Mouse (Mus musculus) ES-E14 (cell line): Measurements from ENCODE around the gene Srek1. TPM values are rescaled to one million over a fixed set of nuclear protein-coding genes. Genes with fewer than 3 reads are reported as not detected.

Experiments used
- DNase-seq: peaks from one replicate; pipeline ENCODE4 v3.0.0-alpha.2; 2013; ENCODE audit warnings: low read depth, low spot score
- H3K27ac ChIP-seq: 2 replicates; pipeline ENCODE4 v1.5.1; 2012; ENCODE audit warnings: low read depth, mild to moderate bottlenecking, low read length, moderate library complexity, mixed read lengths; ENCODE audit not compliant: poor library complexity, insufficient read depth, severe bottlenecking
- H3K36me3 ChIP-seq: 2 replicates; pipeline ENCODE4 v1.6.1; 2012; ENCODE audit warnings: mild to moderate bottlenecking, low read length, moderate library complexity, mixed read lengths; ENCODE audit not compliant: control insufficient read depth, poor library complexity, insufficient read depth, severe bottlenecking
- H3K4me1 ChIP-seq, 2 experiments: fragments of 150-350 bp in 1 of 2; sonication (generic) in 1 of 2; 2 replicates each; pipeline ENCODE4 v1.6.1; 2012; ENCODE audit warnings: low read length in 2 of 2, mild to moderate bottlenecking in 1 of 2, mixed read lengths in 1 of 2; ENCODE audit not compliant: control insufficient read depth in 2 of 2, insufficient read depth in 2 of 2, poor library complexity in 1 of 2
- H3K4me3 ChIP-seq, 2 experiments: fragments of 150-350 bp in 1 of 2; sonication (generic) in 1 of 2; 2 replicates each; pipeline ENCODE4 v1.5.1; 2012; ENCODE audit warnings: low read length in 2 of 2, low read depth in 1 of 2, mild to moderate bottlenecking in 1 of 2, mixed read lengths in 1 of 2; ENCODE audit not compliant: insufficient read depth in 1 of 2, poor library complexity in 1 of 2, severe bottlenecking in 1 of 2
- H3K9ac ChIP-seq: 2 replicates; pipeline ENCODE4 v1.6.1; 2012; ENCODE audit warnings: low read depth, mild to moderate bottlenecking, low read length, mixed read lengths; ENCODE audit not compliant: poor library complexity, insufficient read depth, severe bottlenecking
- H3K9me3 ChIP-seq: fragments of 150-350 bp; sonication (generic); 2 replicates; pipeline ENCODE4 v1.6.1; 2012; ENCODE audit warnings: low read depth, mild to moderate bottlenecking, low read length; ENCODE audit not compliant: control insufficient read depth, insufficient read depth
- CHD2 ChIP-seq: IDR thresholded peaks from 2 replicates; pipeline ENCODE4 v1.6.1; 2014; ENCODE audit warnings: mild to moderate bottlenecking, low read depth, low read length, inconsistent platforms
- HCFC1 ChIP-seq: IDR thresholded peaks from 2 replicates; pipeline ENCODE4 v1.6.1; 2012; ENCODE audit warnings: low read length, inconsistent platforms, borderline replicate concordance; ENCODE audit not compliant: insufficient read depth
- MAFK ChIP-seq: IDR thresholded peaks from 2 replicates; pipeline ENCODE4 v1.6.1; 2014; ENCODE audit warnings: mild to moderate bottlenecking, low read depth, low read length, inconsistent platforms; ENCODE audit not compliant: insufficient read depth
- ZC3H11A ChIP-seq: IDR thresholded peaks from 2 replicates; pipeline ENCODE4 v1.6.1; 2012; ENCODE audit warnings: low read depth, mild to moderate bottlenecking, inconsistent platforms, low read length, borderline replicate concordance
- ZNF384 ChIP-seq: IDR thresholded peaks from 2 replicates; pipeline ENCODE4 v1.6.1; 2012; ENCODE audit warnings: low read depth, low read length, inconsistent platforms
- in situ Hi-C, 2 experiments: fragments of 600-800 bp; cut with MboI; formaldehyde crosslinking; loops; one replicate each; pipeline ENCODE4 v1.15.1; 2025; ENCODE audit warnings: low sequenced_read_pairs in 2 of 2, inconsistent platforms in 1 of 2; ENCODE audit not compliant: unreplicated experiment in 2 of 2
- total RNA-seq: library from RNA; depleted of rRNA; stranded (reverse); fragments of 300-350 nt; gene quantifications from 2 replicates; pipeline ENCODE4 v1.2.3, GENCODE M21; 2012

Srek1 gene
- total RNA-seq, 1 experiment: 63.1 TPM

DNA sequence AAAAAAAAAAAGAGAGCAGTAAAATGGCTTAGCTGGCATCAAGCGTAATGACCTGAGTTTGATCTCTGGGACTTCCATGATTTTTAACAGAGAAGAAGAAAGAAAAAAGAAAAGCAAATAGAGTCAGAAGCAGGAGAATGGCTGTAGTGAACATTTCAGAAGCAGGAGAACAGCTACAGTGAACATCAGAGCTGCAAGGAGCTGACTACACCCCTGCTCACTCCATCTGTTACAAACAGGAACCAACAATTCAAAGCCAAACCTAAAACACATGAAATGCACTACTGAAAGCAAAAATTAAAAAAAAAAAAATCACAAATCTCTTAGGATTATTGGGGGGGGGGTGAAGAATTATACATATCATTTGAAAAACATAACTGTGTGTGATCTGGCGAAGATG is 28.7 kb downstream of the Srek1 start:
- no peak overlapping the region for H3K9ac ChIP-seq
- H3K36me3 ChIP-seq: peaks cover 21% of the 10 kb centered on the region
- H3K27ac ChIP-seq: no peak overlapping the region
- H3K4me1 ChIP-seq: no peaks in the 10 kb centered on the region
- DNase-seq: no peak
- H3K9me3 ChIP-seq: no peaks in the 10 kb centered on the region
- in situ Hi-C loops: no loop called here
- no peak for TF ChIP-seq ZNF384
- TF ChIP-seq HCFC1: no peak
- TF ChIP-seq CHD2: no peak
- no peak for TF ChIP-seq MAFK
- no peak for TF ChIP-seq ZC3H11A
- H3K4me3 ChIP-seq: no peak overlapping the region

- H3K36me3 ChIP-seq: peaks cover 17% of the 10 kb centered on the region
- in situ Hi-C loops: no loop called here
- H3K4me3 ChIP-seq: no peak overlapping the region
- H3K9me3 ChIP-seq: no peaks in the 10 kb centered on the region
- H3K4me1 ChIP-seq: no peaks in the 10 kb centered on the region
- no peak overlapping the region for H3K9ac ChIP-seq
- H3K27ac ChIP-seq: no peak overlapping the region
- TF ChIP-seq CHD2: no peak
- TF ChIP-seq ZNF384: no peak
- no peak for TF ChIP-seq MAFK
- no peak for TF ChIP-seq ZC3H11A
- no peak for TF ChIP-seq HCFC1
- DNase-seq: no peak
These were observed 29.2 kb downstream of the Srek1 start for GRCm38 (mm10) chr13:103745160-103745559.

- Histone ChIP-seq H3K27ac (no peak overlapping the region), H3K4me1 (no peaks in the 10 kb centered on the region), H3K9ac (no peak overlapping the region), H3K36me3 (peaks cover 7% of the 10 kb centered on the region; the same call in 1 of the 2 replicates), H3K4me3 (no peak overlapping the region), H3K9me3 (no peaks in the 10 kb centered on the region)
- in situ Hi-C loops: no loop called here
- TF ChIP-seq ZC3H11A: no peak
- no peak for TF ChIP-seq CHD2
- no peak for TF ChIP-seq MAFK
- no peak for TF ChIP-seq HCFC1
- TF ChIP-seq ZNF384: no peak
- no peak for DNase-seq
These were observed 38.9 kb downstream of the Srek1 start for GRCm38 (mm10) chr13:103735330-103736007.

DNA sequence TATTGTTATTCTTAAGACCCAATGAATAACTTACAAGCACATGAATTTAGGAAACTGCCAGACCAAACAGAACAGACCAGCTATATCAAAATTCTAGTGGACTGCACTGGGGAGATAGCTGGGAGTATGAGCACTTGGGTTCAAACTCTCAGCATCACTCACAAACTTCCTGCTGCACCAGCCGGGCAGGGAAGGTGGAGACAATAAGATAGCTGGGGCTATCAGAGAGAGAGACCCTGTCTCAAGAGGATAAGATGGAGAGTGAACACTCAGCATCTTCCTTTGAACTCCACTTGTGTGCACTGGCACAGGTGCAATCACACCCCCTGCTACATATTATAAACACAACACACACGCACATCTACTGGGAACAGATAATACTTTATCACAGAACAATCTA is 47.5 kb downstream of the Srek1 start:
- no peak overlapping the region for H3K9ac ChIP-seq
- no peaks in the 10 kb centered on the region for H3K36me3 ChIP-seq
- H3K9me3 ChIP-seq: no peaks in the 10 kb centered on the region; the same call in 1 of the 2 replicates
- TF ChIP-seq ZC3H11A (no peak), CHD2 (no peak), MAFK (no peak), HCFC1 (no peak), ZNF384 (no peak)
- H3K4me1 ChIP-seq: no peaks in the 10 kb centered on the region
- no peak overlapping the region for H3K27ac ChIP-seq
- in situ Hi-C loops: no loop called here
- DNase-seq: no peak
- no peak overlapping the region for H3K4me3 ChIP-seq
